Mouse (Mus musculus) layer of hippocampus, adult 18-20 months (tissue): ENCODE measurements at regions not wholly inside any gene's neighbourhood (a gene's known extent, or its start where the extent isn't known, plus 50 kb on each side); places are given as distances from the start of the nearest gene placed in this dataset.

Experiments
- DNase-seq, 2 experiments: peaks; one replicate each; pipeline ENCODE4 v3.0.0; 2022; ENCODE audit warnings: low spot score in 2 of 2

DNA sequence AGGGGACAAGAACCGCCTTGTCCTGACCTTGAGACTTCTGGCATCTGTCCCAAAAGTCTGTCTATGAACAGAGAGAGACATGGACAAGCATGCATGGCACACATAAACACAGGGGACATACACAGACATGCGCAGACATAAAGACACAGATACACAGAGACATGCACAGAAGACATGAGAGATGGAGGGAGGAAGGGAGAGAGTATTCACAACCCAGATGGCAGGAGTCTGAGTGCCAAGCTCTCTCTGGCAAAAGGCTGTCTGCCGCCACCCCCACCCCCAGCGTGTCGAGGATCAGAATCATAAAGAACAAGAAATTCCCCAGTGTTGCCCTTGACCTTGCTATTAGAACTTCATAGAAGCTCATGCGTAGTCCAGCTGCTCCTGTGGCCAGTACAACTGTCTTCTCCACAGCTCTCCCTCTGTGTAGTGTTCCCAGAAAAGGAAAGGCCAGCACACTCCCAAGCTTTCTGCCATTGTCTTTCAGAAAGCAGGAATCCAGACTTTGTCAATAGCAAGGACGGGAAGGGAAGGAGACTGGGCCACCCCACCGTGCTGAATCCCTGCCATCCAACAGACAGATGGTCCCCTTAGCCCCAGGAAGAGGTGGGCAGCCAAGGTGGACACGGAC lies 99.8 kb downstream of the Ier5 start:
- DNase-seq, result peak; percentile 52 to 86

DNA sequence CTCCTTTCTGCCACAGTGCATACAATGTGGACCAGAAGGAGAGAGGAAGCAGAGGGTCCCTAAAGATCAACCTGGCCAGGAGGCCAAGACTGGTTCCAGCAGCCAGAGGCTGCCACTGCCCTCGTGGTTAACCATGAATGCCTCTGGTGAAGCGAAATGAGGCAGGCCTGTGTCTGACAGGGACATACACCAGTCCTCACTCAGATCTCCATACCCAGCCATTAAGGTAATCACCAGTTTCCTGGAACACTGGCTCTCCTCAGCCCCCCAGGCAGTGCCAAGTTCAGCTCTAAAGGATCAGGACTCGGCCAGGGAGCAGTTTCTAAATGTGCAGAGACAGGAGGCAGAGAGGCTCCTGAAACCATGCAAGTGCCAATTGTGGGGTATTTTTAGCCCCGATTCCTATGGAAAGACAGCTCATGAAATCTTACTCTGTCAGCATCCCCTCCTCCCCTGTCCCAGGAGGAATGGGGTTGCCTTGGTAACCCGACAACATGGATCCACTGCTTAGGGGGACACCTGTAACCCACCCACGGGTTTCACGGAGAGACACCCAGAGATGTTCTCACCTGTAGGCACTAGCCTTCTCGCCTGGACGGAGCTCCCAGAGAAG lies 103.6 kb downstream of the Ier5 start:
- no peak for DNase-seq

DNA sequence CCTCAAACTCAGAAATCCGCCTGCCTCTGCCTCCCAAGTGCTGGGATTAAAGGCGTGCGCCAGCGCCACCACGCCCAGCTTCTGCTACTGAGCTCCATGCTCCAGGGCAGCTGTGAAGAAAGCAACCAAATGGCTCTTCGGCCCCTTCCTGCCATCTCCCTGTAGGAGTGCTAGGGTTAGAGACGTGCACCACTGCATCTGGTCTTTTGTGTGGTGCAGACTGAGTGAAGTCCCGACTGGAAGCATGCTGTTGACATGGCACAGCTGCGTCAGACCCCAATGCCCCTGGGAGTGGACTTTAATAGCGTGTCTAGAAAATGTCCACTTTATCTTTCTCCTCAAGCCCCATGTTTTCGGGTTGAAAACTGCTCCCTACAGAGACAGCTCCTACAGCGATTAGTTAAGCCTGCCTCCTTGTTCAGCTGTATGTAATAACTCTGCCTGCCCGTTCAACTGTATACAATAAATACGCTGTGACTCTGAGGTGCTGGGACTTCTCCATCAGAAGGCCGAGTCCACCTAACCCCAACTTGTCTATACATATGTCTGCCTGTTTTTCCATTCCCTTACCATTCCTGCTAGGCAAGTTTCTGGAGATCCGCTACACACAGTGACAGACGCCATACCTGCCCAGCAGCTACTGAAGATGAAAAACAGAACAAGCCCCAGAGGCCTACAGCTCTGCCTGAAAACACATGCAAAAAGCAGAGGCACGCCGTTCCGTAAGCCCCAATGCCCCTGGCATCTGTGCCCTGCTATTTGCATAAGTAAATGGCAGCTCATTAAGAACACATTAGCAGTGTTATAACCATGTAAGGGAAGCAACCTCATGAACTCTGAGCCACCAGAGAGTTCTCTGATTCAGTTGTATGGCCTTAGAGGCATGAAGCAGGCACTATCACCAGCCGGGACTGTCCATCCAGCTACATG lies 105.2 kb downstream of the Ier5 start:
- DNase-seq, result no peak

DNA sequence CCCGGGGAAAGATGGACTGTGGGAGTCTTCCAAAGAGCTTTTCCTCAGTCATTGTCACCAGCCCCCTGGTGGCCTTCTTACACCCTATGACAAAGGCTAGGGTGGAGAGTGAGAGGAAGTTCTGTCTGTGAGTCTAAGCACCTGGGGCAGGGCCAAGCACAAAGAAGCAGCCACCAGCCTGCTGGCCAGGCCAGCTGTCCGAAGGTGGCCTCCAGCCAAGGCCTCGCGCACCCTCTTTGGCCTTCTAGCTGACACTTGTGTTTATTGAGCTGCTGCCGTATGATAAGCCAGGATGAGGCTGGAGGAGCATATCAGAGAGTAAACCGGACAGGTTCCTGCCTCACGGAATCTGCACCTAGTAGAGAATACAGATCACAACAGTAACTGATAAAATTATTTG lies 99.0 kb upstream of the Cacna1e start:
- no peak for DNase-seq

DNA sequence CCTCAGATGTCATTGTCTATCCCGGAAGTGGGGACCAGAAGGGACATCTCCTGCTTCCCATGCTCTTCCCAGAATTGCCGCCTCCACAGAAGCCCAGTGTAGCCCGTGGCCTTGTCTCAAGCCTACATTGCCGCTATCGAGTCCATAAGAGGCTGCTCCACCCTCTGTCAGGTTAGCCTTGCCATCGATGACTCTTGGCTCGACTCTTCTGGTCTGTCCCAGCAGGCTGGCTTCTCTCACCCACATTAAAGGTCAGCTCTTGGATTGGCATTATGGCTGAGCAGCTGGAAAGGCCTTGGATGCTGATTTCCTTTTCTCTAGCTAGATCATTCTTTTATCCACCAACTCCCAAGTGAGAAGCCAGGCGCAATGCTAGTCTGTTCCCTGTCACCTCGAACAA lies 98.5 kb upstream of the Cacna1e start:
- no peak for DNase-seq

DNA sequence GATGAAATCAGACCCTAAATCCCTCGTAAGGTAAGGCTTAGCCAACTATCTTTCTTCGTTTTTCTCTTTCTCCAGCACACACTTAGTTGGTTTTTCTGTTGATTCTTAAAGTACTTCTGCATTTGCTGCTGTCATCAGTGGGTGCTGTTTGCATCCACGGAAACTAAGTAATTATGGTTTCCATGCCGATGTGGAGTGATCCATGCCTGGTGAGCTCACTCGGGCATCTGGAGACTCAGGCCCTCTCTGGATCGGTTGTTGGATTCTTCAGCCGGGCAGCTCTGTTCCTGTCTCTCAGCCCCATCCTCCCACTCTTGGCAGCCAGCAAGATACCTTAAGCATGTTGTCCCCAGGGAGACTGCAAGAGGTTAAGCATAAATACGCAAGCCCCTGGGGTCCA lies 97.4 kb upstream of the Cacna1e start:
- no peak for DNase-seq

DNA sequence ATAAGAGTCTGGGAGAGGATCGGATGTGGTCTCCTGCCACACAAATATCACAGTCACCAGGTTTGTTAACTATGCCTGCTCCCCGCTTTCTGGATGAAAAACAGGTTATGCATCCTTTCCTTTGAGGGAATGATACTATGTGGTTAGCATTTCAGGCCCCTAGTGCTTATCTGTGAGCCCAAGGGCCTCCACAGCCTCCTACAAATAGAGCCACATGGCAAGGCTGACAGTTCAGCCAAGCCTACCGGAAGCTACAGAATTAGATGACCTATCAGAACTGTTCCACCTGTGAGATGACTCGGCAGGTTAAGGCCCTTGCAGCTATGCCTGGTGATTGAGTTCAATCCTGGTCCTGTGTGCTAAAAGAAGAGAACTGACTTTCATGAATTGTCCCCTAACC lies 91.4 kb upstream of the Cacna1e start:
- no peak for DNase-seq

DNA sequence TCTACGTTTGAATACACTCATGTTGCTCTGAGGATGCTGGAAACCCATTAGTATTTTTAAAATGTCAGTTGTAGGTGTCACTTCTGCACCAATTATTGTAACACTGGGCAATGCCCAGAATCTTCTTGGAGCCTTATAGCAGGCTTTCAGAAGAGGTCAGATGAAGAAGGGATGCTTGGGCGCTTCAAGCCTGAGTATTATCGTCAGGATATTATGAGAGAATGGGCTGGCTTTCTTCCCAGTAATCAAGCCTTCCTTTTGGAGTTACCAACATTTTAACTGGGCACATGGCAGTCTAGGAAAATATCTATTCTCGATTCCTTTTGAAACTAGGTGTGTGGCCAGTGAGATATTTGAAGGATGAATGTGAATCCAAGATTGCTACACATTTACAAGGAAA lies 77.0 kb upstream of the Cacna1e start:
- no peak for DNase-seq

DNA sequence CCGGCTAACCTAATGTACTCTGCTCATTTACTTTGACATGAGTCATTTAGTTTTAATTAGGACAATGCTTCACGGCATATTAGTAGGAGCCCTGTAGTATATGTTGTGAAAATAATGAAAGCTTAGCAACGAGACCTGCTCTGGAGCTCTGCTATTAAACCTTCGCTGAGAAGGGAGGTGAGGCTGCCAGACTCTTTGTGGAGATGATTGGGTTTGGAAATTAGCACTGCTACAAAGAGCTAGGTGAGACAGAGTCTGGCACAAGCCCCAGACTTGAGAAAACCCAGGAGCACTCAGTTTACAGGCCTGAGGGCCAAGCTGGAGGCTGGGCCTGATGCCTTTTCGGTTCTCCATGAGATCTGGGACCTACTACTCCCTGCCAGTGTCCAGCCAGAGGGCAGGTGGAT lies 72.3 kb upstream of the Cacna1e start:
- DNase-seq, result no peak

DNA sequence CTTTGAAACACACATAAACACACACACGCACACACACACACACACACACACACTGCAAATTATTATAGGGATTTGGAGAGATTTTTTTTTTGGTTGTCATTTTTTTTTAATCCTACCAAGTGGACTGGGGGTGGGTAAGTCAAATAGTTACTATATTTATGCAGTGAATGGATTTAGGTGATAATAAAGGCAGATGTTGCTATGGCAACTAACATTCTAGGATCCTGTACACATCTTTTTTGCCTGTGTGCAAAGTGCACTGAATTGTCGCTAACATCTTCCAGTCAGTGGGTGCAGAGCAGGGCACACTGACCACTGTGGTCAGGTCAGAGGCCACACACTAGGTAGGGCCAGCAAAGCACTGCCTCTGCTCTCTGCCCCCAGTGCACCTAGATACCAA lies 68.4 kb upstream of the Cacna1e start:
- no peak for DNase-seq
